Mouse (Mus musculus) hindbrain, embryonic 16.5 days (tissue): ENCODE measurements around the gene Tmpo. TPM values are rescaled to one million over a fixed set of nuclear protein-coding genes. Genes with fewer than 3 reads are reported as not detected.

ENCODE experiments used
- ATAC-seq: fragments of 200-750 bp; cut with Nextera tagmentation; 2 replicates; pipeline ENCODE4 v1.8.0; 2017; ENCODE audit warnings: moderate TSS enrichment, moderate library complexity
- H3K27ac ChIP-seq: fragments of 300-500 bp; sonication (generic); 2 replicates; pipeline ENCODE4 v1.5.1; 2014; ENCODE audit warnings: low read depth, mild to moderate bottlenecking, control low read depth, low read length, moderate library complexity
- H3K27me3 ChIP-seq: fragments of 300-500 bp; sonication (generic); replicated peaks from 2 replicates; pipeline ENCODE4 v1.6.1; 2014; ENCODE audit warnings: low read length; ENCODE audit not compliant: control insufficient read depth, insufficient read depth
- H3K36me3 ChIP-seq: fragments of 300-500 bp; sonication (generic); 2 replicates; pipeline ENCODE4 v1.6.1; 2014; ENCODE audit warnings: mild to moderate bottlenecking, low read length, moderate library complexity, mixed read lengths; ENCODE audit not compliant: control insufficient read depth, insufficient read depth
- H3K4me1 ChIP-seq: fragments of 300-500 bp; sonication (generic); 2 replicates; pipeline ENCODE4 v1.6.1; 2014; ENCODE audit warnings: low read depth, low read length; ENCODE audit not compliant: control insufficient read depth, insufficient read depth
- H3K4me2 ChIP-seq: fragments of 300-500 bp; sonication (generic); 2 replicates; pipeline ENCODE4 v1.6.1; 2014; ENCODE audit warnings: mild to moderate bottlenecking, low read length, control low read depth, moderate library complexity
- H3K4me3 ChIP-seq: fragments of 300-500 bp; sonication (generic); 2 replicates; pipeline ENCODE4 v1.5.1; 2014; ENCODE audit warnings: mild to moderate bottlenecking, low read length, control low read depth, moderate library complexity
- H3K9ac ChIP-seq: fragments of 300-500 bp; sonication (generic); 2 replicates; pipeline ENCODE4 v1.6.1; 2014; ENCODE audit warnings: low read depth, mild to moderate bottlenecking, control low read depth, low read length, moderate library complexity
- H3K9me3 ChIP-seq: fragments of 300-500 bp; sonication (generic); 2 replicates; pipeline ENCODE4 v1.6.1; 2014; ENCODE audit warnings: mild to moderate bottlenecking, low read length, moderate library complexity; ENCODE audit not compliant: control insufficient read depth
- WGBS: fragments of 180-500 bp; shearing (Covaris S2); extraction: QIAGEN DNeasy Blood & Tissue Kit; methylation state at CpG from one replicate; pipeline ENCODE4 v1.1.7; 2014; 5-methylcytosine and 5-hydroxymethylcytosine counted together
- polyA plus RNA-seq: library from polyadenylated mRNA; unstranded; fragments of >200 nt; fragmentation: Nextera tagmentation; extraction: Ambion mirVana; gene quantifications from 2 replicates; pipeline ENCODE4 v1.2.1, GENCODE M21; 2015

Tmpo gene
- polyA plus RNA-seq, 1 experiment from 2014 or later, result 68.7 TPM

GRCm38 (mm10) chr10:91145413-91145812, 35.7 kb downstream of the Tmpo start:
- H3K27ac ChIP-seq, result no peak overlapping the region
- H3K4me1 ChIP-seq, result no peaks in the 10 kb centered on the region
- ATAC-seq, result no peak
- no peak overlapping the region for H3K4me2 ChIP-seq
- WGBS, result 98% methylated on average over 7 of the region's 7 CpGs
- no peaks in the 10 kb centered on the region for H3K9me3 ChIP-seq
- H3K4me3 ChIP-seq, result no peak overlapping the region
- peaks cover 27% of the 10 kb centered on the region for H3K36me3 ChIP-seq
- no peaks in the 10 kb centered on the region for H3K27me3 ChIP-seq
- H3K9ac ChIP-seq, result no peak overlapping the region

- Histone ChIP-seq H3K27me3 (no peaks in the 10 kb centered on the region), H3K4me2 (no peak overlapping the region), H3K4me3 (no peak overlapping the region), H3K27ac (no peak overlapping the region), H3K4me1 (no peaks in the 10 kb centered on the region), H3K36me3 (peaks cover 17% of the 10 kb centered on the region), H3K9me3 (no peaks in the 10 kb centered on the region), H3K9ac (no peak overlapping the region)
- 80% methylated on average over 18 of the region's 18 CpGs for WGBS
- no peak for ATAC-seq
These were observed 37.5 kb downstream of the Tmpo start for GRCm38 (mm10) chr10:91143313-91144230.

GRCm38 (mm10) chr10:91142654-91143191, 38.4 kb downstream of the Tmpo start:
- no peak for ATAC-seq
- no peak overlapping the region for H3K4me3 ChIP-seq
- H3K36me3 ChIP-seq, result peaks cover 16% of the 10 kb centered on the region
- no peaks in the 10 kb centered on the region for H3K4me1 ChIP-seq
- no peaks in the 10 kb centered on the region for H3K27me3 ChIP-seq
- no peak overlapping the region for H3K27ac ChIP-seq
- 70% methylated on average over 10 of the region's 10 CpGs for WGBS
- H3K4me2 ChIP-seq, result no peak overlapping the region
- H3K9me3 ChIP-seq, result no peaks in the 10 kb centered on the region
- H3K9ac ChIP-seq, result no peak overlapping the region

GRCm38 (mm10) chr10:91141564-91141963, 39.6 kb downstream of the Tmpo start:
- Histone ChIP-seq H3K9ac (no peak overlapping the region), H3K27me3 (no peaks in the 10 kb centered on the region), H3K4me1 (no peaks in the 10 kb centered on the region), H3K27ac (no peak overlapping the region), H3K9me3 (no peaks in the 10 kb centered on the region), H3K4me3 (no peak overlapping the region), H3K36me3 (peaks cover 11% of the 10 kb centered on the region), H3K4me2 (no peak overlapping the region)
- peak; percentile 34; the same call in 1 of the 2 replicates for ATAC-seq
- WGBS, result 31% methylated on average over 2 of the region's 2 CpGs

- H3K27me3 ChIP-seq, result no peaks in the 10 kb centered on the region
- H3K9me3 ChIP-seq, result no peaks in the 10 kb centered on the region
- no peak overlapping the region for H3K4me3 ChIP-seq
- H3K4me1 ChIP-seq, result no peaks in the 10 kb centered on the region
- no peak overlapping the region for H3K4me2 ChIP-seq
- no peak overlapping the region for H3K9ac ChIP-seq
- no peak overlapping the region for H3K27ac ChIP-seq
- WGBS, result 92% methylated on average over 14 of the region's 14 CpGs
- no peaks in the 10 kb centered on the region for H3K36me3 ChIP-seq
- ATAC-seq, result no peak
These were observed 41.9 kb downstream of the Tmpo start for GRCm38 (mm10) chr10:91139148-91139766.

- no peak overlapping the region for H3K27ac ChIP-seq
- no peaks in the 10 kb centered on the region for H3K27me3 ChIP-seq
- no peak overlapping the region for H3K4me3 ChIP-seq
- WGBS, result 88% methylated on average over 3 of the region's 3 CpGs
- H3K36me3 ChIP-seq, result no peaks in the 10 kb centered on the region
- no peak for ATAC-seq
- no peak overlapping the region for H3K4me2 ChIP-seq
- no peaks in the 10 kb centered on the region for H3K9me3 ChIP-seq
- H3K4me1 ChIP-seq, result no peaks in the 10 kb centered on the region
- no peak overlapping the region for H3K9ac ChIP-seq
These were observed 42.8 kb downstream of the Tmpo start for GRCm38 (mm10) chr10:91138317-91138716.

GRCm38 (mm10) chr10:91137400-91137799, 43.7 kb downstream of the Tmpo start:
- no peak overlapping the region for H3K4me3 ChIP-seq
- ATAC-seq, result no peak
- no peak overlapping the region for H3K27ac ChIP-seq
- H3K9ac ChIP-seq, result no peak overlapping the region
- H3K9me3 ChIP-seq, result no peaks in the 10 kb centered on the region
- H3K4me2 ChIP-seq, result no peak overlapping the region
- H3K4me1 ChIP-seq, result no peaks in the 10 kb centered on the region
- WGBS, result 58% methylated on average over 9 of the region's 9 CpGs
- H3K36me3 ChIP-seq, result no peaks in the 10 kb centered on the region
- no peaks in the 10 kb centered on the region for H3K27me3 ChIP-seq

GRCm38 (mm10) chr10:91135302-91135972, 45.7 kb downstream of the Tmpo start:
- no peak overlapping the region for H3K27ac ChIP-seq
- no peaks in the 10 kb centered on the region for H3K4me1 ChIP-seq
- no peaks in the 10 kb centered on the region for H3K27me3 ChIP-seq
- H3K4me2 ChIP-seq, result no peak overlapping the region
- 78% methylated on average over 7 of the region's 7 CpGs for WGBS
- no peak for ATAC-seq
- no peak overlapping the region for H3K4me3 ChIP-seq
- H3K9me3 ChIP-seq, result no peaks in the 10 kb centered on the region
- H3K36me3 ChIP-seq, result no peaks in the 10 kb centered on the region
- H3K9ac ChIP-seq, result no peak overlapping the region

- Histone ChIP-seq H3K4me1 (no peaks in the 10 kb centered on the region), H3K27ac (no peak overlapping the region), H3K36me3 (no peaks in the 10 kb centered on the region), H3K9ac (no peak overlapping the region), H3K27me3 (no peaks in the 10 kb centered on the region), H3K4me3 (no peak overlapping the region), H3K4me2 (no peak overlapping the region), H3K9me3 (no peaks in the 10 kb centered on the region)
- 92% methylated on average over 1 of the region's 1 CpGs for WGBS
- no peak for ATAC-seq
These were observed 49.5 kb downstream of the Tmpo start for GRCm38 (mm10) chr10:91131565-91131964.
